Mouse (Mus musculus): ENCODE measurements at regions not wholly inside any gene's neighbourhood (a gene's known extent, or its start where the extent isn't known, plus 50 kb on each side); places are given as distances from the start of the nearest gene placed in this dataset.

DNA sequence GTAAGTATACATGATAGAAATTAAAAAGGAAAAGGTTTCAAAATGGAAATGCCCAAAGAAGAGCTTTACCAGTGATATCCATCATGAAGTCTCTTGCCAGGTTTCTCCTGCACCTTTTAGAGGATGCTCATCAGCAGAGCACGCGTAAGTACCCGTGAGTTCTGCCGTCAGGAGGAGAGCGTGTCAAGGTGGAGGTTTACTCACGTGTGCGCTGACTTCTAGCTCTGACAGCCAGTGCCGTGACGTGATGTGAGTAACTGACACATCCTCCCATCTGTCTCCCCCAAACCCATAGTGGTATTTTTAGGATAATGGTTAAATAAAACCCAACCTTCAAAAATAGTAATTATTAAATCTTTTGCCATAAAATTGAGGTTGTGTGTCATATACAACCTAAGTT lies 55.3 kb downstream of the Adra2a start:
- Histone ChIP-seq H3K9me3 (no peaks in the 10 kb centered on the region), H3K4me2 (no peak overlapping the region), H3K36me3 (no peaks in the 10 kb centered on the region), H3K27ac (replicated peaks) (no peak overlapping the region), H3K4me3 (no peak overlapping the region), H3K9ac (no peak overlapping the region), H3K4me1 (replicated peaks) (peaks cover 14% of the 10 kb centered on the region), H3K27me3 (no peaks in the 10 kb centered on the region)
- no peak for ATAC-seq (ENCODE audit: low FRiP score, low read depth)
- 78% methylated on average over 9 of the region's 9 CpGs for WGBS

DNA sequence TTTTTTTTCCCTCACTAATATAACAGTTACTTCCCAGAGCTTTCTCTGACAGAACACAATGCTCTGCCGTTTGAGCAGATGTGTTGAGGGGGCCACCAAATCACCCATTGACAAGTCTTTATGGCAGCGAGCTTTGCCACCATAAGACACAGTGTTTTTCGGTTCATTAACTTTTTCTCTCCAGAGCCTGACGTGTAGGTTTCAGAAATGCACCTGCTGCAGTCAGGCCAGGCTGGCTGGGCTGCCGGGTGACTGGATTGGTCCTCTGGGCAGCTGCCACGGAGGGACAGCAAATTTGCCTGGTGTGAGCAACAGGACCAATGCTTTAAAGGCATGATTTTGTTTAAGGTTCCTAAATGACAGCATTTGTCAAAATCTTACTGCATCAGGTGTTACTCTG lies 55.8 kb downstream of the Adra2a start:
- ATAC-seq (ENCODE audit: low FRiP score, low read depth) = no peak
- no peak overlapping the region for H3K27ac ChIP-seq (replicated peaks)
- no peak overlapping the region for H3K9ac ChIP-seq
- no peak overlapping the region for H3K4me3 ChIP-seq
- no peaks in the 10 kb centered on the region for H3K36me3 ChIP-seq
- WGBS = 41% methylated on average over 6 of the region's 6 CpGs
- no peaks in the 10 kb centered on the region for H3K9me3 ChIP-seq
- H3K4me1 ChIP-seq (replicated peaks) = peaks cover 13% of the 10 kb centered on the region
- no peak overlapping the region for H3K4me2 ChIP-seq
- H3K27me3 ChIP-seq = no peaks in the 10 kb centered on the region

DNA sequence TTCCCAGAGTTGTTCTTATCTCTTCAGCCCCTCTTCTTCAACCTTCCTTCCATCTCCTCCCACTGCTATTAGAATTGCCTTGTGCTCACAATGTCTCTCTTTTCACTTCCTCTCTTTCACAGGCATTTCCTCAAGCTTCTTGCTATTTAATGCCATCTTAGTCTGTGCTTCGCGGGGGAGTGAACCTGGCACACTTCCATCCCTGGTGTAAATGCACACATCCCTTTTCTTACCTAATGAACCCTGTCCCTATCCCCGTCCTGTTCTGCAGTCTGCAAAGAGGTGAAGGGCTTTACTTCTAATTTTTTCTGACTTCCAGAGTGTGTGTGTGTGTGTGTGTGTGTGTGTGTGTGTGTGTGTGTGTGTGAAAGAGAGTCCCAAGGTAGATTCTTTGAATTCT lies 62.6 kb downstream of the Adra2a start:
- no peaks in the 10 kb centered on the region for H3K9me3 ChIP-seq
- 56% methylated on average over 3 of the region's 3 CpGs for WGBS
- H3K27me3 ChIP-seq = no peaks in the 10 kb centered on the region
- peaks cover 11% of the 10 kb centered on the region for H3K4me1 ChIP-seq (replicated peaks)
- H3K27ac ChIP-seq (replicated peaks) = no peak overlapping the region
- no peak overlapping the region for H3K4me3 ChIP-seq
- no peaks in the 10 kb centered on the region for H3K36me3 ChIP-seq
- no peak overlapping the region for H3K9ac ChIP-seq
- no peak overlapping the region for H3K4me2 ChIP-seq
- ATAC-seq (ENCODE audit: low FRiP score, low read depth) = no peak

DNA sequence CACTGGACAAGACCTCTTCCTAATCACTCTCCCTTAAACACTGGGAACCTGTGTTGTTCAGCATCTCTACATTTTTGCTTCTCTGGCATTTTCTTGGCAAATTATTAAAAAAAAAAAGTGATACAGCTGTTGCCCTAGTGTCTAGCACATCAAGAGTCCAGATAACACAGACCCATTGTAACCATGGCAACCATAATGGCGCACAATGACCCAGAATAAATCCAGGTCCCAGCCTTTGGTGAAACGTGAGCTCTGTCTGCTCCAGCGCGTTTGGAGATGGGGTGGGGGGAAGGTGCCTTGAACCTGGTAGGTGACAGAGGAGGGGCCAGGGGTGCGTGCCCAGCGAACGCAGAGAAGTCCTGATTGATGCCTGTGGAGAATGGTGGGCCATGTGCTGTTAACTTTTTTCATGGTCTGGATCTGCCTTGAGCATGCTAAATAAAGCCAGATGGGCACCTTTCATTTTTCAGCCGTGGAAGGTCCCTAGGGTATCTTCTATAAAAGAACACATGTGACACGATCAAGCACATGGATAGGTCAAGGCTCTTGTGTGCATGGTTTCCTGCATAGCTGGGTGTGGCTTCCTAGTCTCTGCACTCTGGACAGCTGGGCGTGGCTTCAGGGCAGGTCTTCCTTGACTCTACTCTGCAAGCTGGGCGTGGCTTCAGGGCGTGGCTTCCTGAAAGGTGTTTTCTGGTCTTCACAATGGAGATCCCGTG lies 63.3 kb downstream of the Adra2a start:
- peaks cover 11% of the 10 kb centered on the region for H3K4me1 ChIP-seq (replicated peaks)
- H3K36me3 ChIP-seq = no peaks in the 10 kb centered on the region
- H3K27ac ChIP-seq (replicated peaks) = no peak overlapping the region
- peak; percentile 54; the same call in 1 of the 2 replicates for ATAC-seq (ENCODE audit: low FRiP score, low read depth)
- H3K4me3 ChIP-seq = no peak overlapping the region
- WGBS = 32% methylated on average over 13 of the region's 13 CpGs
- no peak overlapping the region for H3K4me2 ChIP-seq
- H3K27me3 ChIP-seq = no peaks in the 10 kb centered on the region
- no peaks in the 10 kb centered on the region for H3K9me3 ChIP-seq
- no peak overlapping the region for H3K9ac ChIP-seq

DNA sequence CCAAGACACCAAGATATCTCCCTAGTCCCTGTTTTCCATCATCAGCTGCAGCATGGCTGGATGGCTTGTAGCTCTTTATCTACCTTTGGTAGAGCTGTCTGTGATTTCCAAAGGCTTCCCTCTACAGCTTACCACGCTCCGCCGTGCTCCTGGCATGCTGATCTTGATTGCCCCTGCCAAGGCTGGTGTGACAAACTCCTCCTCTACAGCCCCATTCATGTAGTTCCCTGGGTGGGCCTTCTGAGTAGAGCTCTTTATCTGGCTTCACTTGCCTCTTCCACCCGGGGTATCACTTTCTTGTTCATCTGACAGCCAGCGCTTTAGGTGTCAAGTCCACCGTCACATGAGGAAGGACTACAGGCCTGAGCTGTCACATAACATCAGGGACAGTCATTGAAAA lies 66.1 kb downstream of the Adra2a start:
- H3K27me3 ChIP-seq = no peaks in the 10 kb centered on the region
- H3K4me3 ChIP-seq = no peak overlapping the region
- H3K4me2 ChIP-seq = no peak overlapping the region
- no peak overlapping the region for H3K27ac ChIP-seq (replicated peaks)
- no peak overlapping the region for H3K9ac ChIP-seq
- H3K4me1 ChIP-seq (replicated peaks) = peaks cover 18% of the 10 kb centered on the region
- H3K36me3 ChIP-seq = no peaks in the 10 kb centered on the region
- H3K9me3 ChIP-seq = no peaks in the 10 kb centered on the region
- WGBS = 89% methylated on average over 6 of the region's 6 CpGs
- no peak for ATAC-seq (ENCODE audit: low FRiP score, low read depth)

DNA sequence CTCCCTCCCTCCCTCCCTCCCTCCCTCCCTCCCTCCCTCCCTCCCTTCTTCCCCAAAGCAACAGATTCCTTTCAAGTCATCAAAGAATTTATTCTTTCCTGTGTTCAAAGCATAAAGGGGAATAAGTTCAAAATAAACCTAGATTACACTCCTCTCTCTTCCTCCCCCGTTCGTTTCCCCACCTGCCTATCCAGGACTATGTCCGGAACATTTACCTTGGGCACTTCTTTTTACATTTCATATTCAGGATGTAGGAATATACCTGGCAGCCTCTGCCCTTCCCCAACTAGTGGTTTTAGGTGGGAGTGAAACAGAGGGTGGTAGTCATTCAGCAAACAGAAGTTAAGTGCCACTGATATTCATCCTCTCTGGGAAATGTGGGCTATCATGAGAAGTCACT lies 68.7 kb downstream of the Adra2a start:
- no peak for ATAC-seq (ENCODE audit: low FRiP score, low read depth)
- no peak overlapping the region for H3K9ac ChIP-seq
- H3K4me2 ChIP-seq = no peak overlapping the region
- H3K27ac ChIP-seq (replicated peaks) = no peak overlapping the region
- no peak overlapping the region for H3K4me3 ChIP-seq
- no peaks in the 10 kb centered on the region for H3K27me3 ChIP-seq
- peaks cover 13% of the 10 kb centered on the region for H3K4me1 ChIP-seq (replicated peaks)
- no peaks in the 10 kb centered on the region for H3K36me3 ChIP-seq
- no peaks in the 10 kb centered on the region for H3K9me3 ChIP-seq
- WGBS = 90% methylated on average over 3 of the region's 3 CpGs

DNA sequence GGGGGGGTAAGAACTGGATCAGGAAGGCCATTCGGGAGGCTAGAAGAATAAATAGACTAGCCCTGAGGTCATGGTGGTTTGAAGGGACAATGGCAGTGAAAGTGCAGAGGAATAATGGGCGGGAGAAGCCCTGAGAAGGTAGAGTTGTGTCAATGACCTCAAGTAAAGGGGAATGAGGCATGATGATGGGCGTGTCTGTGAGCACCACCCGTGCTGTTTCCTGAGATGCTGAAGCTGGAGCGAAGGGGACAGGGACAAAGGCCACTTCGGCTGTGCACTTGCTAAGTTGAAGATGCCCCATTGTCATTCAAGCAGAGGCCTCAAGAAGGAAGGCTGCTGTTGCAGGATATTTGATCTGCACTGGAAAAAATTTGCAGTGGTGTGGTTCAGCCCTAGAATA lies 69.5 kb downstream of the Adra2a start:
- no peaks in the 10 kb centered on the region for H3K9me3 ChIP-seq
- no peak overlapping the region for H3K4me2 ChIP-seq
- H3K36me3 ChIP-seq = no peaks in the 10 kb centered on the region
- no peak for ATAC-seq (ENCODE audit: low FRiP score, low read depth)
- WGBS = 50% methylated on average over 6 of the region's 6 CpGs
- peaks cover 13% of the 10 kb centered on the region for H3K4me1 ChIP-seq (replicated peaks)
- H3K27me3 ChIP-seq = no peaks in the 10 kb centered on the region
- H3K27ac ChIP-seq (replicated peaks) = no peak overlapping the region
- no peak overlapping the region for H3K4me3 ChIP-seq
- H3K9ac ChIP-seq = no peak overlapping the region

DNA sequence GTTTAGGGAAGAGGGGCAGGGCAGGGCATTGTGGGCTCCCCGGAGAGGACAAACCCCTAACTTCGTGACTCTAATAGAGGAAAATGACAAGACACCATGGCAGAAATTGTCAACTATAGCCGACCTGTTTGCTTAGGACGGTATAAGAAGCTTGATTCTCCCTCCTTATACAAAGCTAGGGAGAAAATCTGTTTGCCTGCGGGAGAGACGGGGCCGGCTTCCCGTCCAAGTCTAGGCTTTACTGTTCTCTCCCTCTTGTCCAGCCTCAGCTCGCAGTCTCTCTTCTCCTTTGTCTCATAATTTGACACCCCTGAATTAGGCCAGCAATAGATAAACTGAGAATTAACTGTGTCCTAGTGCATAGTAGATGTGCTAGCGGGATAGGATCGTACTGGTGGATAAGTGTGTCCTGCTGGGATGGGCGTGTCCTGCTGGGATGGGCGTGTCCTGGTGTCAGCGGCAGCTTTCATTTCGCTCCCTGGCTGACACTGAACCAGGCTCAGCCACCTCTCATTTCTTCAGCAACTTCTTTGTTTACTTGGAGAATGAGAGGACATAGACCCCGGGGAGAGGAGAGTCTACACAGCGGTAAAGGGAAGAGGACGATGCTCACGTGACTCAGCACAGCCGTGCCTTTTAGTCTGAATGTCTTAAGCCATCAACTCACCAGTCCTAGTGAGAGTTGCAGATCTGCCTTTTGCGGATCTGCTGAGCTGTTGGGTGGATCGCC lies 70.8 kb downstream of the Adra2a start:
- Histone ChIP-seq H3K36me3 (no peaks in the 10 kb centered on the region), H3K4me3 (peak overlapping the region; percentile 47), H3K27me3 (no peaks in the 10 kb centered on the region), H3K9ac (peak overlapping the region; percentile 38), H3K27ac (replicated peaks) (no peak overlapping the region), H3K4me1 (replicated peaks) (peaks cover 13% of the 10 kb centered on the region), H3K4me2 (peak overlapping the region; percentile 65), H3K9me3 (no peaks in the 10 kb centered on the region)
- ATAC-seq (ENCODE audit: low FRiP score, low read depth) = peak; percentile 81
- WGBS = 5% methylated on average over 22 of the region's 22 CpGs

DNA sequence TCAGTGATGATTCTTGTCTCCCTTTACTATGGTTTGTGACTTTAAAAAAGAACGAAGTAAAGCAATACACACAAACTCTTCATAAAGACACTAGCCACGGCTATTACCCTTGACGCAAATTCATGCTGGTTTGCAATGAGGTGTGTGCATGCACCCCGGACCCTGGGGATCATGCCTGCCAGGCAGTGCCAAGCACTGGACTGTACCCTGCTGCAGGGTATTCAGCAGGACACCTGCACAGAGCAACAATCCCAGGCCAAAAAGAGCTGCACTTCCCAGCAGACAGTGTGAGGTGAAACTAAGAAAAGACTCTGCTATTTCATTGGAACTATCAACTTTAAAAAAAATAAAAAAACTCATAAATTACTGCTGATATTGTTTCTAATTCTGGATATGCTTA lies 71.4 kb downstream of the Adra2a start:
- H3K9me3 ChIP-seq = no peaks in the 10 kb centered on the region
- H3K27ac ChIP-seq (replicated peaks) = no peak overlapping the region
- H3K9ac ChIP-seq = peak overlapping the region; percentile 38; the same call in 1 of the 2 replicates
- H3K4me1 ChIP-seq (replicated peaks) = peaks cover 13% of the 10 kb centered on the region
- no peaks in the 10 kb centered on the region for H3K36me3 ChIP-seq
- peak; percentile 69 for ATAC-seq (ENCODE audit: low FRiP score, low read depth)
- H3K4me3 ChIP-seq = peak overlapping the region; percentile 47
- H3K4me2 ChIP-seq = peak overlapping the region; percentile 65
- WGBS = 15% methylated on average over 4 of the region's 4 CpGs
- no peaks in the 10 kb centered on the region for H3K27me3 ChIP-seq

DNA sequence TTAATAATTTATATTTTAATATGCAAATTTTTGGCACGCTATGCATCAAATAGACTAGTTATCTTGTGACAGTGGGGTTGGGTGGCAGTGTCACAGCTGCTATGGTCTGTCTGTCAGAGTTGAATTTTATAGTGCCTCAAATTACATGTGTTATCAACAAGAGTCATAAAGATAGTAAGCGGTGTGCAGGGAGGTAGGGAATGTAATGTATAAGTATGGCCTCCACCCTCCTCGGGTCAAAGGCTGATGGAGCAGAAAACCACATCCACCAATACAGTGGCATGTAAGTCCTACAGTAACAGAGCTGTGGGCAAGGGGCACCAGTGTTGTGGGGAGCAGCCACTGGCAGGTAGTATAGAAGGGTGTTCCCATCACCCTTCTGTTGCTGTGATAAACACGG lies 72.9 kb downstream of the Adra2a start:
- Histone ChIP-seq H3K4me2 (no peak overlapping the region), H3K27me3 (no peaks in the 10 kb centered on the region), H3K9me3 (no peaks in the 10 kb centered on the region), H3K36me3 (no peaks in the 10 kb centered on the region), H3K27ac (replicated peaks) (no peak overlapping the region), H3K4me1 (replicated peaks) (peaks cover 13% of the 10 kb centered on the region), H3K9ac (no peak overlapping the region), H3K4me3 (no peak overlapping the region)
- WGBS = 69% methylated on average over 4 of the region's 4 CpGs
- no peak for ATAC-seq (ENCODE audit: low FRiP score, low read depth)

DNA sequence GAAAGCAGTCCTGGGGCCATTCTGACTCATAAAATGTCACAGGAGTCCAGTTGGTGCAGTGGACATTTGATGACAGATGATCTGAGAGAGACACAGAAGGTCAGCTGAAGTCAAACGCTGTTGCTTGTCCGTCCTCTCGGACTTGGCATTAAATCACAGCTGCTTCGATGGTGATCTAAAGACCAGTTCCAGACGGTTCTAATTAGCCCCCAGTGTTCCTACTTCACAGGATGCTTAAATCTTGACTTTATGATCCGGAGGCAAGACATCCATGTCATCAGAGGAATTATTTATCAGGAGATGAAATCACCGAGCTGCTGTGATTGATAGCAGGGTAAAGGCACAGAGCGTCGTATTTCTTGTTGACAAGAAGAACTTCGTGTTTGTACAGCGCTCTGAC lies 73.7 kb downstream of the Adra2a start:
- ATAC-seq (ENCODE audit: low FRiP score, low read depth) = no peak
- Histone ChIP-seq H3K4me1 (replicated peaks) (peaks cover 13% of the 10 kb centered on the region), H3K9ac (no peak overlapping the region), H3K27me3 (no peaks in the 10 kb centered on the region), H3K4me2 (no peak overlapping the region), H3K9me3 (no peaks in the 10 kb centered on the region), H3K36me3 (no peaks in the 10 kb centered on the region), H3K27ac (replicated peaks) (no peak overlapping the region), H3K4me3 (no peak overlapping the region)
- 76% methylated on average over 11 of the region's 11 CpGs for WGBS

DNA sequence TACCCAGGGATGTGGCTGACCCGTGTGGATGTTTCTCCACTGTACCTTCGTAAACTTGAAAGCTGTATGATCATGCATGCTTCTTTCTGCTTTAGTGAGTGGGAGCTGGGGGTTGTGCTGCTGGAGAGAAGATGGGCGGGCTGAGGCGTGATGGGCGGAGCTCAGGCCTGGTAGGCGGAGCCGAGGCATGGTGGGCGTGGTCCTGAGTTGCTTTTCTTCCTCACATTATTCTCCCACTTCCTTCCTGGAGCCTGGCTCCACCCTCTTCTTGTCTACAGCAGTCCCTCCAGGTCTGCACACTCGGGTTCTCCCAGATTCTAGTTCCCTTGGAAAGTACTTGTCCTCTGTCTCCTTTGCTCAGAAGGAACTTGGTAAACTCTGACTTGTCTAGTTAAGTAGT lies 79.6 kb downstream of the Adra2a start:
- Histone ChIP-seq H3K4me1 (replicated peaks) (no peaks in the 10 kb centered on the region), H3K27ac (replicated peaks) (no peak overlapping the region), H3K9ac (no peak overlapping the region), H3K4me2 (no peak overlapping the region), H3K4me3 (no peak overlapping the region), H3K27me3 (no peaks in the 10 kb centered on the region), H3K36me3 (no peaks in the 10 kb centered on the region), H3K9me3 (no peaks in the 10 kb centered on the region)
- 75% methylated on average over 9 of the region's 9 CpGs for whole genome bisulfite sequencing
- no peak for ATAC-seq (ENCODE audit: low FRiP score, low read depth)
